Mouse (Mus musculus) liver, adult 2 months (tissue): Measurements from ENCODE around the gene Plekha4. TPM values are rescaled to one million over a fixed set of nuclear protein-coding genes. Genes with fewer than 3 reads are reported as not detected.

Experiments
- DNase-seq: peaks from one replicate; pipeline ENCODE4 v3.0.0-alpha.2; 2011; ENCODE audit warnings: low read depth, low spot score; ENCODE audit errors: extremely low read depth
- H3K27ac ChIP-seq: fragments of 200-500 bp; replicated peaks from 2 replicates; pipeline ENCODE4 v1.5.1; 2012; ENCODE audit warnings: low read depth, mild to moderate bottlenecking, control low read depth, inconsistent platforms, low read length; ENCODE audit not compliant: insufficient read depth
- H3K27me3 ChIP-seq: fragments of 200-500 bp; 2 replicates; pipeline ENCODE4 v1.6.1; 2012; ENCODE audit warnings: mild to moderate bottlenecking, moderate library complexity, low read length, inconsistent platforms; ENCODE audit not compliant: control insufficient read depth, insufficient read depth
- H3K36me3 ChIP-seq: fragments of 200-500 bp; 2 replicates; pipeline ENCODE4 v1.6.1; 2012; ENCODE audit warnings: low read length, inconsistent platforms; ENCODE audit not compliant: control insufficient read depth, insufficient read depth
- H3K4me1 ChIP-seq: fragments of 200-500 bp; 2 replicates; pipeline ENCODE4 v1.6.1; 2011; ENCODE audit warnings: low read length; ENCODE audit not compliant: control insufficient read depth, insufficient read depth
- H3K4me3 ChIP-seq: fragments of 200-500 bp; 2 replicates; pipeline ENCODE4 v1.5.1; 2011; ENCODE audit warnings: low read depth, mild to moderate bottlenecking, control low read depth, low read length, moderate library complexity; ENCODE audit not compliant: insufficient read depth
- H3K79me2 ChIP-seq: fragments of 200-500 bp; 2 replicates; pipeline ENCODE4 v1.6.1; 2012; ENCODE audit warnings: inconsistent platforms, mild to moderate bottlenecking, low read length, moderate library complexity; ENCODE audit not compliant: control insufficient read depth, insufficient read depth
- H3K9ac ChIP-seq: fragments of 200-500 bp; 2 replicates; pipeline ENCODE4 v1.6.1; 2012; ENCODE audit warnings: low read depth, mild to moderate bottlenecking, control low read depth, inconsistent platforms, low read length
- CTCF ChIP-seq: fragments of 200-500 bp; IDR thresholded peaks from 2 replicates; pipeline ENCODE4 v1.5.1; 2011; ENCODE audit warnings: low read depth, low read length, control low read depth
- POLR2A ChIP-seq: fragments of 200-500 bp; IDR thresholded peaks from 2 replicates; pipeline ENCODE4 v1.6.1; 2011; ENCODE audit warnings: low read length, control low read depth; ENCODE audit not compliant: insufficient read depth; ENCODE audit errors: extremely low read depth
- WGBS: fragments of 180-500 bp; shearing (Covaris S2); methylation state at CpG from one replicate; pipeline ENCODE4 v1.1.7; 2018; 5-methylcytosine and 5-hydroxymethylcytosine counted together
- polyA plus RNA-seq: library from polyadenylated mRNA; depleted of rRNA; stranded (reverse); fragments of >200 nt; gene quantifications from 2 replicates; pipeline ENCODE4 v1.2.3, GENCODE M21; 2012
- total RNA-seq: library from RNA; depleted of rRNA; stranded (reverse); fragments of >200 nt; gene quantifications from 2 replicates; pipeline ENCODE4 v1.2.3, GENCODE M21; 2014

The Plekha4 gene
- total and polyA plus RNA-seq, 2 experiments, result 0.55 to 1.8 TPM

- Histone ChIP-seq H3K4me1 (peaks cover 30% of the 10 kb centered on the region), H3K27ac (peak overlapping the region; percentile 84), H3K4me3 (no peak overlapping the region), H3K79me2 (peaks cover 4% of the 10 kb centered on the region; the same call in 1 of the 2 replicates), H3K9ac (no peak overlapping the region), H3K27me3 (no peaks in the 10 kb centered on the region), H3K36me3 (peaks cover 9% of the 10 kb centered on the region; the same call in 1 of the 2 replicates)
- DNase-seq, result peak; percentile 97
- 17% methylated on average over 5 of the region's 5 CpGs for WGBS
- TF ChIP-seq CTCF, result no peak
- no peak for TF ChIP-seq POLR2A
These were observed 33.2 kb upstream of the Plekha4 start for GRCm38 (mm10) chr7:45492951-45493350.

GRCm38 (mm10) chr7:45494548-45494947 is 31.6 kb upstream of the Plekha4 start:
- Histone ChIP-seq H3K79me2 (no peaks in the 10 kb centered on the region), H3K4me3 (no peak overlapping the region), H3K36me3 (peaks cover 17% of the 10 kb centered on the region; the same call in 1 of the 2 replicates), H3K4me1 (peaks cover 24% of the 10 kb centered on the region), H3K27ac (0 out of 2 replicates have a peak overlapping the region, but pooled peaks have one; percentile 4), H3K9ac (no peak overlapping the region), H3K27me3 (no peaks in the 10 kb centered on the region)
- 67% methylated on average over 9 of the region's 9 CpGs for WGBS
- no peak for TF ChIP-seq CTCF
- no peak for TF ChIP-seq POLR2A
- DNase-seq, result peak; percentile 69

- Histone ChIP-seq H3K9ac (no peak overlapping the region), H3K36me3 (peaks cover 22% of the 10 kb centered on the region)
- 97% methylated on average over 6 of the region's 6 CpGs for WGBS
These were observed 27.7 kb upstream of the Plekha4 start for GRCm38 (mm10) chr7:45498427-45498826.

GRCm38 (mm10) chr7:45507583-45507982 is 18.5 kb upstream of the Plekha4 start:
- peak; percentile 41 for DNase-seq
- no peaks in the 10 kb centered on the region for H3K36me3 ChIP-seq
- no peak overlapping the region for H3K27ac ChIP-seq
- H3K4me1 ChIP-seq, result peaks cover 13% of the 10 kb centered on the region
- no peaks in the 10 kb centered on the region for H3K27me3 ChIP-seq
- TF ChIP-seq POLR2A (no peak), CTCF (no peak)
- WGBS, result 70% methylated on average over 6 of the region's 6 CpGs
- H3K79me2 ChIP-seq, result peaks cover 12% of the 10 kb centered on the region; the same call in 1 of the 2 replicates
- no peak overlapping the region for H3K4me3 ChIP-seq
- H3K9ac ChIP-seq, result no peak overlapping the region

More at GRCm38 (mm10) chr7:45498427-45498826, 27.7 kb upstream of the Plekha4 start:
- H3K4me3 ChIP-seq, result no peak overlapping the region
- H3K79me2 ChIP-seq, result no peaks in the 10 kb centered on the region
- no peaks in the 10 kb centered on the region for H3K27me3 ChIP-seq
- no peak for DNase-seq
- no peak overlapping the region for H3K27ac ChIP-seq
- H3K4me1 ChIP-seq, result peaks cover 2% of the 10 kb centered on the region
- TF ChIP-seq CTCF, result no peak
- TF ChIP-seq POLR2A, result no peak

- Histone ChIP-seq H3K36me3 (no peaks in the 10 kb centered on the region), H3K9ac (no peak overlapping the region), H3K79me2 (peaks cover 12% of the 10 kb centered on the region; the same call in 1 of the 2 replicates), H3K27ac (no peak overlapping the region), H3K27me3 (no peaks in the 10 kb centered on the region), H3K4me3 (no peak overlapping the region), H3K4me1 (peaks cover 13% of the 10 kb centered on the region)
- 87% methylated on average over 6 of the region's 6 CpGs for WGBS
- no peak for DNase-seq
- TF ChIP-seq CTCF (no peak), POLR2A (no peak)
These were observed 17.6 kb upstream of the Plekha4 start for GRCm38 (mm10) chr7:45508561-45508960.

- peak overlapping the region; percentile 79 for H3K27ac ChIP-seq
- 11% methylated on average over 19 of the region's 19 CpGs for WGBS
- H3K4me3 ChIP-seq, result peak overlapping the region; percentile 76
- no peaks in the 10 kb centered on the region for H3K27me3 ChIP-seq
- H3K79me2 ChIP-seq, result peaks cover 12% of the 10 kb centered on the region; the same call in 1 of the 2 replicates
- no peaks in the 10 kb centered on the region for H3K36me3 ChIP-seq
- H3K9ac ChIP-seq, result peak overlapping the region; percentile 80
- TF ChIP-seq CTCF, result no peak
- no peak for TF ChIP-seq POLR2A
- H3K4me1 ChIP-seq, result peaks cover 13% of the 10 kb centered on the region
- DNase-seq, result peak; percentile 54
These were observed 16.8 kb upstream of the Plekha4 start for GRCm38 (mm10) chr7:45509181-45509882.
